Mouse (Mus musculus) embryonic stem cell, embryonic (primary cell): ENCODE measurements around the gene Plekha8.

Source experiments
- CTCF ChIA-PET, 4 experiments: fragments of 300-600 bp in 2 of 4; fragments of 350-600 bp in 2 of 4; sonication (Branson Sonifier 250); formaldehyde crosslinking; loops; one replicate each; lab custom pipeline; 2022; ENCODE audit warnings: inconsistent platforms in 2 of 4; lab: Charles Lee
- POLR2A ChIA-PET, 4 experiments: fragments of 300-600 bp in 2 of 4; fragments of 350-600 bp in 2 of 4; sonication (Branson Sonifier 250); formaldehyde crosslinking; loops; one replicate each; lab custom pipeline; 2022; ENCODE audit warnings: antibody characterized with exemption in 4 of 4, inconsistent platforms in 1 of 4; lab: Charles Lee

Gene Plekha8

DNA sequence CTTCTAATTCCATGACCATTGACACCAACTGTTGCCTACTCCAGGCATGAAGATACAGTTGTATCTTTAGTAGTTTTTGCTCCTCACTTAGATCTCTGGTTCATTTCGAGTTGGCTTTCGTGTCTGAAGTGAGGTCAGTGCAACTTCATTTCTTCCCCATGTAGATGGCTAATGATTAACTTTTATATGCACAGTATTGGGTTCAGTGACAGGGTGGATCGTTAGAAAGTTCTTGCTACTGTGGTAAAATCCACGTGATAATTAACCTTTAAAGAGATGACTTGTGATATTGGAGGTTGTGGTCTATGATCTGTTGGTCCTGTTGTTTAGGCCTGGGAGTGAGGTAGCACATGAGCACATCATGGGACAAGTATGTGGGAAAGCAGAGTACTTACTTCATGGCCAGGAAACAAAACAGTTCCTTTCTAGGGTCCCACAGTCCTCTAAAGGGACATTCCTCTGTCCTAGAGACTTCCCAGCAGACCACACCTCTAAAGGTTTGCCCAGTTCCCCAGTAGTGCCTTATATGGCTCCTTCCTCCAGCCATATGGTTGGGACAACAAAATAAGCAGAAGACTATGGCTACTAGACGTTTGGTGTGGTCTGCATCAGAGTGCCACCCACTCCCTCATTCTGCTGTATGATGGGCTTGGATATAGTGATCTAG lies 5.9 kb downstream of the Plekha8 start:
- ChIA-PET CTCF (no interaction called here), POLR2A (interaction anchor here in 1 of 4 experiments (0.7 kb wide), 1 partner anchor 497 kb away, joined by 3 read pairs; no protein-coding TSS in a partner anchor)

DNA sequence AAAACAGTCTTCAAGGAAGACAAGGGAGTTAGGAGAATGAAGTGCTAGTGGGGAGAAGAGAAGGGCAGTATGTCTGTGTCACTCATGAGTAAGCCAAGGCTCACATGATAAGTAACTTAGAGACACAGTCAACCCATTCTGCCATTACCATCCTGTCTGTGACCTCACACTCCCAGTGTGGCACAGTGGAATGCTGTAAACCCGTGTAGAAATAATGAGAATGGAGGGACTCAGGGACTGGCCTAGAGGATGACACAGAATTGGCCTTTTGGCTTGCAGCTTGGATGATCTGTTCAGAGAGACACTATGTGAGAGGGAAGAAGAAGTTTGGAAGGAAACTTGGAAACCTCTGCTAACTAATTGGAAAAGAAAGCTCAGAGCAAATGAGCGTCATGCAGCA lies 8.0 kb downstream of the Plekha8 start:
- CTCF ChIA-PET: interaction anchor here in 1 of 4 experiments (1.1 kb wide), 1 partner anchor 16 kb away, joined by 3 read pairs; no protein-coding TSS in a partner anchor
- POLR2A ChIA-PET: interaction anchor here in 1 of 4 experiments (0.6 kb wide), 2 partner anchors 36 to 38 kb away, joined by 3 read pairs; no protein-coding TSS in a partner anchor

DNA sequence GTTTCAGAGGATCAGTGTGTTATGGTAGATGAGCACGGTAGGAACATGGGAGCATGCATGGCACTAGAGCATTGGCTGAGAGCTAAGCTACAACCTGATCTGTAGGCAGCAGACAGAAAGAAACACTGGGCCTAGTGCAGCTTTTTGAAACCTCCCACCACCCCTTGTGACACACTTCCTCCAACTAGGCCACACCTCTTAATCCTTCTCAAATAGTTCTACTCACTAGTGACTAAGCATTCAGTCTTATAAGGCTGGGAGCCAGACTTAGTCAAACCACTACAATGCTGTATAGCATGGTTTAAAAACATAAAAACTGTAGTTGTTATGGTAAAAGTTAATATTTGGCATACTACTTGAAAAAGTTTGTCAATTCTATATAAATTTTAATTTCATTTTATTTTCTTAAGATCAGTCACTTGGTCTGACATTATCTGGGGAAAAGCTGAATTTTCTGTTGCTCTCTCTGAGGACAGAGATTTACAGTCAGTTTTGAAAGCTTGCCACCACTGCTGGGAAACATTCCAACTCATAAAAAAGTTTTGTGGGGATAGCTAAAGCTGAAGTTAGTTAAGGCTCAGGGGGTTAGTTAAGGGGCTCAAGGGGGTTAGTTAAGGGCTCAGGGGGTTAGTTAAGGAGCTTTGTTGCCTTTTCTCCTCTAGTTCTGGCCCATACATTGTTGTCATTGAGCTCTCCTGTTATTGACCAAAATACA lies 9.2 kb downstream of the Plekha8 start:
- POLR2A ChIA-PET: interaction anchor here in 1 of 4 experiments (2.0 kb wide), 1 partner anchor 9 kb away, joined by 10 read pairs; the partner anchor contains the start of gene Plekha8
- CTCF ChIA-PET: no interaction called here

DNA sequence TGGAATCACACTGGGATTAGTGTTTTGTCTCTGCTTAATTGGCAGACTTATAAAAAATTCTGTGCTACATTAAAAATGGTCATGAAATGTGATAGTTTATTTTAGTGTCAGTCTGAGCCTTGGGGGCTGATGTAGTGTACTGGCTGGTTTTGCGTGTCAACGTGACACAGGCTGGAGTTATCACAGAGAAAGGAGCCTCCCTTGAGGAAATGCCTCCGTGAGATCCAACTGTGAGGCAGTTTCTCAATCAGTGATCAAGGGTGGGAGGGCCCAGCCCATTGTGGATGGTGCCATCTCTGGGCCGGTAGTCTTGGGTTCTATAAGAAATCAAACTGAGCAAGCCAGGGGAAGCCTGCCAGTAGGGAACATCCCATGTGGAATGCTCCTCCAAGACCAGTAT lies 11.3 kb downstream of the Plekha8 start:
- CTCF ChIA-PET: interaction anchor here in 1 of 4 experiments (0.5 kb wide), 1 partner anchor 1175 kb away, joined by 4 read pairs; no protein-coding TSS in a partner anchor
- POLR2A ChIA-PET: no interaction called here

DNA sequence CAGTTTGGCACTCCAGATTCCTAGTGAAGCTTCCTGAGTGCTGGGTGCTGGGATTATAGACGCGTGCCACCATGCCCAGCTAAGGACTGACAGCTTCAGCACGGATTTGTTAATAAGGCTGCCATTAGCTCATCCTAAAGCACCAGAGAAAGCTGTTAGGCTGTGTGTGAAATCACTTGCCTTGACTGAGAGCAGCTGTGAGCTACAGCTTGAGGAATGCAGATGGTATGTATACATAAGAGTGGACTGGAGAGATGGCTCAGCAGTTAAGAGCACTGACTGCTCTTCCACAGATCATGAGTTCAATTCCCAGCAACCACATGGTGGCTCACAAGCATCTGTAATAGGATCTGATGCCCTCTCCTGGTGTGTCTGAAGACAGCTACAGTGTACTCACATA lies 22.5 kb downstream of the Plekha8 start:
- ChIA-PET POLR2A (interaction anchor here in 1 of 4 experiments (0.6 to 1.4 kb wide), 2 partner anchors 23 to 566 kb away, joined by 3 read pairs; no protein-coding TSS in a partner anchor), CTCF (interaction anchor here in 1 of 4 experiments (1.4 kb wide), 1 partner anchor 22 kb away, joined by 3 read pairs; the partner anchor contains the start of gene Plekha8)

DNA sequence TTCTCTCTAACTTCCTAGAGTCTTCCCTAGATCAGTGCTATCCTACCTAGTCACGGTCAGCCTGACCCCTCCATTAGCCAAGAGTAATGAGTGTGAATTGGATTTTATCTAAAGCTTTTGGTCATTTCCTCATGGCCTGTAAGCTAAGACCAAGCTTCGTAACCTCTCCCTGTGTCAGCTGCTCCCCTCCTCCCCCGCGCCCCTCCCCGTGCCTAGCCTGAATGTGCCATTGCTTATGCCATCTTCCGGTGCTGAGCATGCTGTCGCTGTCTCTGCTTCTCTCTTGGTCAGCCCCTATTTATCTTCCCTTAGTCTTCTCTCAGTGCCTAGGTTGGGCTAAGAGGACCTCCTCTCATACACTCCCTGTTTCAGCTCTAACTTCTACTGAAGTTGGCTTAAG lies 24.6 kb downstream of the Plekha8 start:
- ChIA-PET POLR2A (interaction anchor here in 1 of 4 experiments (1.1 kb wide), 1 partner anchor 31 kb away, joined by 3 read pairs; no protein-coding TSS in a partner anchor), CTCF (no interaction called here)

DNA sequence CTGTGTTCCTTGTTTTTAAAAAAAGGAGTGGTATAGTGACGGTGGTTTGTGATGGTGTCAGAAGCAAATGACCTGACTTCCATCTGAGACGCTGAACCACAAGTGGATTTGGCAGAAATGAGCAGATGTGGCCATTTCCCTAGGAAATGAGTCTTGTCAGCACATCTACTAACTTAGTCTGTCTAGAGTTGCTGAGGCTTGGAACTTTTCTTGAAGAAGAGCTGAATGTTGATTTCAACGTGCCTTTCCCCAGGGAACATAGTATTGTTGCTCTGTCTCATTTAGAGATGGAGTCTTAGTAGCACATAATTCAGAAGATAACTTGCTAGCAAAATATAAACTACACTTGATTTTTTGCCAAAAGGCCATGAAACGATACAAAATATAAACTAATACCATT lies 25.4 kb downstream of the Plekha8 start:
- POLR2A ChIA-PET: interaction anchor here in 1 of 4 experiments (1.1 kb wide), 1 partner anchor 30 kb away, joined by 3 read pairs; no protein-coding TSS in a partner anchor
- CTCF ChIA-PET: no interaction called here

DNA sequence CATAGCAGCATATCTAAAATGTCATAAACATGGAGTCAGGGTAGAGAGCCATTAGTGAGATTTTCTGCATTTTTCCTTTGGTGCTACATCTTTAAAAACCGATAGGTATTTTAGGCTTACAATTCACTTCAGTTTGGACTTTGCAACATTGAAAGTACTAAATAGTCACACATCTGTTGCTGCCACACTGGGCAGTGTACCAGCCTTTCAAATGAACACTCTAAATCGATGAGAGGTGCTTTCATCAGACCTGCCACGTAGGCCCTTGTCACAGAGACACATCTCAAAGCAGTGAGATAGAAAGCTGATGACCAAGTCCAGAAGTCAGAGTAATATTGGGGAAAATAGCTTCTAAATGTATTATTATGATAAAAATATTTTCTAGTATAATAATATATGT lies 33.5 kb downstream of the Plekha8 start:
- CTCF ChIA-PET: interaction anchor here in 2 of 4 experiments (0.9 to 2.1 kb wide), 2 partner anchors 35 to 236 kb away, joined by 4 to 9 read pairs; no protein-coding TSS in a partner anchor
- POLR2A ChIA-PET: interaction anchor here in 2 of 4 experiments (0.6 to 0.7 kb wide), 2 partner anchors 44 to 77 kb away, joined by 3 read pairs; no protein-coding TSS in a partner anchor

DNA sequence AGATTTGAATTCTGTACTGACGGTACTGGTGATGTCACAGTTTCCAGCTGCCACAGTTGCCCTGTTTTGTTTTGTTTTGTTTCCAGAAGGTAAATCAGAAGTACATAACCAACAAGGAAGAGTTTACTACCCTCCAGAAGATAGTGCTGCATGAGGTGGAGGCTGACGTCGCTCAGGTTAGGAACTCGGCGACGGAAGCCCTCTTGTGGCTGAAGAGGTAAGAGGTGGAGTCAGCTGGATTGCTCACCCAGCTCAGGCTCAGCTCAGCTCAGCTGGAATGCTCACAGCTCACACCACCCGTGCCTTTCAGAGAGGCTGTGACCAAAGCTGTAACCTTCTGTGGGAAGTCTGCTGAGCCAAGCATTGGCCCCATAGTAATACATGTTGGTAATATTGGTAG lies 34.8 kb downstream of the Plekha8 start:
- CTCF ChIA-PET: interaction anchor here in 3 of 4 experiments (0.6 to 2.1 kb wide), 8 partner anchors 44 to 387 kb away, joined by 3 to 9 read pairs (median 4); no protein-coding TSS in a partner anchor
- POLR2A ChIA-PET: interaction anchor here in 1 of 4 experiments (1.0 kb wide), 1 partner anchor 13 kb away, joined by 3 read pairs; no protein-coding TSS in a partner anchor

DNA sequence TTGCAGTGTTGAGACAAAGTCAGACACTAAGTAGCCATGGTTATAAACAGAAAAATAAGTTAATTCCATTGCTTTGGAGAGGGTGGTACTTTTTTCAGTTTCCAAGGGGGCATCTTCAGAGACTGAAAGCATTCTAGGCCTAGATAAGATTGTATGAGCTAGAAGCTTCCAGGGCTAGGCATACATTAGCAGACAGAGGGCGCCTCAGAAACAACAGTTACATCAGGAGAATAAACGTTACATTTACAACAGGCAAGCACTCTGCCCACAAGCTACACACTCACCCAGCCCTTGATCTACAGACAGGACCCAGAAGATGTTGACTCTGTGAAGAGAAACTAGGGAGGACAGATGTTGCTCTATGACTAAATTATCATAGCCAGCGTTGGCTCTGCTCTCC lies 36.6 kb downstream of the Plekha8 start:
- CTCF ChIA-PET: interaction anchor here in 2 of 4 experiments (0.5 to 1.3 kb wide), 2 partner anchors 536 to 544 kb away, joined by 3 to 4 read pairs; partner anchors contain the start of gene Inmt (in 1 of the 2)
- POLR2A ChIA-PET: interaction anchor here in 1 of 4 experiments (0.7 kb wide), 1 partner anchor 37 kb away, joined by 3 read pairs; the partner anchor contains the start of gene Plekha8

DNA sequence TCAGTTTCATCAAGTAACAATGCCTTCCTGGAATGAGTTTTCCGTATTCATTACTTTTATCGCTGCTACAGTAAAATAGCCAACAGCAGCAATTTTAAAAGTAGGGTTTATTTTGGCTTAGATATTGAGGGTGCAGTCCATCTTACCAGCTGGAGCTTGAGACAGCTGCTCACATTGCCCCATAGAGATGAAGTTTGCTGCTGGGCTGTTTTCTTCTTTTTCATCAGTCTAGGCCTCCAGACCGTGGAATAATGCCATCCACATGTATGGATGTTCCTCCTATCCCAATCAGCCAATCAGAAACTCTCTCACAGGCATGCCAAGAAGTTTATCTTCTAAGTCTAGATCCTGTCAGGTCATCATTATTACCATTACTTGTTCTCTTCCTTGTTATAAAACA lies 45.0 kb downstream of the Plekha8 start:
- CTCF ChIA-PET: no interaction called here
- POLR2A ChIA-PET: interaction anchor here in 1 of 4 experiments (1.2 kb wide), 1 partner anchor 37 kb away, joined by 3 read pairs; no protein-coding TSS in a partner anchor

DNA sequence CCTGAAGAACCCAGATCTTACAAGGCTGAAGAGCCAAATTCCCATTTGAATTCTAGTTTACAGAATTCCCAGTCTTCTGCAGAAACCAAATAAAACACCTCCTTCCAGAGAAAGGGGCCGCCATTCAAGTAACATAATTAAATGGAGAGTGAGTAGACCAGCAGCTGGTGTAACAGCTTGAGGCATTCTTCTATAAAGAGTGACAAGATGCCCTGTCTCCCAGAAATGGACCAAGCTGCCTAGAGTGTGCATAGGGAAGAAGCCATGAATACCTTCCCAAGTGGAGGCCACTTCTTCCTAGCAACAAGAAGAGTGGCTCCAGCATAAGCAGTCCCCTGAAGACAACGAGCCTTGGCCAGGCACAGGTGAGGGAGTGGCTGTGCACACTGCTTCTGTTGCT lies 47.0 kb downstream of the Plekha8 start:
- CTCF ChIA-PET: no interaction called here
- POLR2A ChIA-PET: no interaction called here

DNA sequence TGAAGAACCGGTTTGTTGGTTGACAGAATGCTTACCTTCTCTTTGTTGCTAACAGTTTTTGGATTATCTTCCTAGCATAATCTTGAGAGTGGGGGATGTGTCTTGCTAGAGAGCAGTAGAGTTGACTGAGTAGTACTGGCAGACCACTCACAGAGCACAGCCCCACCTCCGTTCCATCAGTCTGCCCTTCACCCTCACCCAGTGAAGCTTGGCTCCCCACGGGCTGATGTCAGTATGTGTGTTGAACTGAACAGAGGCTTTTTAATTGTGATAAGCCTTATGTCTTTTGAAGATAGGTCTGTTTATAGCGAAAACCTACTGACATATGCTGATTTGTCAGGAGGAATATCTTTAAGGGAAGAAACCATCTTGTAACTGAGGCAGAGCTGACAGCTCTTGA lies 48.3 kb downstream of the Plekha8 start:
- POLR2A ChIA-PET: interaction anchor here in 2 of 4 experiments (0.7 to 1.5 kb wide), 3 partner anchors 11 to 677 kb away, joined by 3 read pairs; no protein-coding TSS in a partner anchor

DNA sequence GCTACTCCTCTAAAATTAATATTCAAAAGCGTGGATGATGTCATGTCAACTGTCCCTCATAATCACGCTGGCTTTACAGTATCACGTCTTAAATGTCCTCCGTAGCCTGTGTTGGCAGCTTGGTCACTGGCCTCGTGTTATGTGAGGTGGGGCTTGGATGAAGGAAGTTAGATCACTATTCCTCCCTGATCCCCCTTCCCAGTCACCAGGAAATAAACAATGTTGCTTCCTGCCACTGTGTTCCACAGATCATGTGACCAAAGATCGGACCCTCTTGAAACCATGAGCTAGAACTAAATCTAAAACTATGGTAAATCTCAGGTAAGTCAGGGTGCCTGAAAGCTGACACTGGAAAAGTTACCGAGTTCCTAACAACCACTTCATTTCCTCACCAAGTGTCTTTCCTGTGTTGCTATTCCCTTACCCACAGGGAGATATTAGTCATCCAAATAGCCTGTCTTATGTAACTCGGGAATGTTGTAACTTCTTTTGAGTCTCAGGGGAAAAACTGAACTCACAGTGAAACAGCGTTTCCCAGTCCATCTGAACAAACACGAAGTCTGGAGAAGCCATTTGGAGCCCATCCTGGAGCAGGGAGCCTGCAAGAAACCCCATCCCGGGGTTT lies 60.7 kb downstream of the Plekha8 start:
- ChIA-PET POLR2A (no interaction called here), CTCF (interaction anchor here in 1 of 4 experiments (0.6 kb wide), 1 partner anchor 64 kb away, joined by 4 read pairs; no protein-coding TSS in a partner anchor)

More for the DNA sequence above, 48.3 kb downstream of the Plekha8 start:
- CTCF ChIA-PET: interaction anchor here in 2 of 4 experiments (0.5 to 0.6 kb wide), 2 partner anchors 152 to 448 kb away, joined by 3 read pairs; no protein-coding TSS in a partner anchor

DNA sequence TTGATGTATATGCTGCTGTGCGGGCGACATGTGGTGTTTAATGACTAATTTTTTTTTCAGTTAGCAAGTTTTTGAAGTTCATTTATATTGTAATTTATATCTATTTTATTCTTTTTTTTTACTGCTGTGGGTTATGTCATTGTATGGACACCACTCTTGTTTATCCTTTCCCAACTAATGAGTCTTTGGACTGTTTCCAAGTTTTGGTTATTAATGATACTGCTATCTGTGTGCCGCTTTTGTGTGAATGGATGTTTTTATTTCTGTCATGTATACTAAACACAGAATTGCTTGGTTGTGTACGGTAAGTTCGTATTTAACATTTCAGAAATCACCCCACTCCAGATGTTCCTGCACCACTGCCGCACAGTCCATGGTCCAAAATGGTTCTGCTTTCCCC lies 63.0 kb downstream of the Plekha8 start:
- POLR2A ChIA-PET: no interaction called here
- CTCF ChIA-PET: no interaction called here

DNA sequence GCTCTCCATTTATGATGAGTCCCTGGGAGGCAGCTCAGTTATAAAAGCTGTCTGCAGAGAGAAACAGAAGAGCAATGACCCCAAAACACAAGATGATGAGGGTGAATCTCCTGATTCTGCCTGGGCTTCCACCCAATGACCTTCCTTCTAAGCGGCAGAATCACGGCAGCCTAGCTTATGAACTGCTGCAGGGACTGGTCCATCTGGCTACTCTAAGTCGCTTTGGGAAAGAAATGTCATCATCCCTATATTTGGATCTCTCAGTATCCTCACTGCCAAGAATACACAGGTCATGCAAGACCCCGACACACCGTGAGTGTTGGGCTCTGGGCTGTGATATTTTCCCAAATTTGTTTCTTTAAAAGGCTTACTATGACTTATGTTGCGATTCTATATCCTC lies 75.0 kb downstream of the Plekha8 start:
- CTCF ChIA-PET: interaction anchor here in 1 of 4 experiments (0.5 kb wide), 1 partner anchor 12 kb away, joined by 3 read pairs; the partner anchor contains the start of gene Mturn
- POLR2A ChIA-PET: interaction anchor here in 2 of 4 experiments (0.6 to 0.8 kb wide), 3 partner anchors 13 to 156 kb away, joined by 3 read pairs; no protein-coding TSS in a partner anchor

DNA sequence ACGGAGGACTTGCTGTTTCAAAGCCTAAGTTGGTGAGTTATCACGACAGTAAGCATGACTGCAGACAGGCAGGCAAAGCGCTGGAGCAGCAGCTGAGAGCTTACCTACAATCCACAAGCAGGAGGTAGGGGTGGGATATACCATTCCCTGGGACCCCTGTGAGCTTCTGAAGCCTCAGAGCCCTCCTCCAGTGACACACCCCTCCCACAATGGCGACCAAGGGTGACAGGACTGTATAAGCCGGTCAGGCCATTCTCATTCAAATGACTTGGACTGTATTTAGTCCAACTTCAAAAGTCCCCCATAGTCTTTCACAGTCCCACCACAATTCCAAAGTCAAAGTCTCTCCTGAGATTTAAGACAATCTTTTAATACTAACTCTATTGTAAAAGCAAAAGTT lies 78.0 kb downstream of the Plekha8 start:
- CTCF ChIA-PET: interaction anchor here in 2 of 4 experiments (0.6 to 1.1 kb wide), 4 partner anchors 24 to 504 kb away, joined by 3 to 4 read pairs (median 4); partner anchors contain the start of gene Ggct (in 1 of the 2)
- POLR2A ChIA-PET: interaction anchor here in 3 of 4 experiments (0.6 to 2.5 kb wide), 9 partner anchors 8 to 1421 kb away, joined by 3 to 10 read pairs (median 3); partner anchors contain the start of gene Mturn (in 2 of the 3)

DNA sequence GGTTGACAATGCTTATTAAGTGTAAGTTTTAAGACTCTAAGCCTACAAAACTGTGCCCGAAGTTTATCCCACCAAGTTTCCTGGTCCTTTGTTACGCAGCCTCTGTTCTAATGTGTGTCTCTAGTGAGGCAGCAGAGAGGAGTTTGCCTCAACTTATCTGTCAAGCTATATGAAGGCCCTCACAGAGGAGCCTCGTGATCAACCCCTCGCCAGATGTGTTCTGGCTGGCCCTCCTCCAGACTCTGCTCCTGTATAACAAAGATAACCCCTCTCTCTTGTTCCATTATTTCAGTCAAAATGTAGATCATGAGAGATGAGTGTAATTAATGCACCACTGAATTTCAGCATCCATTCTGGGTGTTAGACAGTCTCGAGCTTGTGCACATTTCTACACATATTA lies 84.8 kb downstream of the Plekha8 start:
- POLR2A ChIA-PET: interaction anchor here in 1 of 4 experiments (0.7 kb wide), 1 partner anchor 638 kb away, joined by 5 read pairs; no protein-coding TSS in a partner anchor
- CTCF ChIA-PET: no interaction called here
